Mouse (Mus musculus) liver (tissue): ENCODE data around the gene Thnsl1.
A peak's percentile ranks its signal among the peaks of the same experiment; 100 is the strongest.
"Not testable (repeated sequence)": the region's sequence is repeated elsewhere in the genome, so short reads cannot be mapped to it uniquely, and the experiment has no call there.

Experiments
- DNase-seq: peaks from one replicate; pipeline ENCODE4 v3.0.0-alpha.2; 2020; ENCODE audit warnings: mixed read lengths

The Thnsl1 gene

DNA sequence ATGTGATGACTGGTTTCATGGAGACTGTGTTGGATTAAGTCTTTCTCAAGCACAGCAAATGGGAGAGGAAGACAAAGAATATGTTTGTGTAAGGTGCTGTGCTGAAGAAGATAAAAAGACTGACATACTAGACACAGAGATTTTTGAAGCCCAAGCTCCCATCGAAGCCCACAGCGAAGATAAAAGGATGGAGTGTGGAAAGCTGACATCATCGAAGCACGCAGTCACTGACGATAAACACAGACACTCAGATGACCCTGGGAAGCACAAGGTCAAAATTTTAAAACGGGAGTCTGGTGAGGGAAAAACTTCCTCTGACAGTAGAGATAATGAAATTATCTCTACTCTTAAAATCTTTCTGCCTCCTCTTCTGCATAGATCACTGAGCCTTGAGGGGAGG lies 38.6 kb downstream of the Thnsl1 start:
- DNase-seq, result not testable (repeated sequence)

DNA sequence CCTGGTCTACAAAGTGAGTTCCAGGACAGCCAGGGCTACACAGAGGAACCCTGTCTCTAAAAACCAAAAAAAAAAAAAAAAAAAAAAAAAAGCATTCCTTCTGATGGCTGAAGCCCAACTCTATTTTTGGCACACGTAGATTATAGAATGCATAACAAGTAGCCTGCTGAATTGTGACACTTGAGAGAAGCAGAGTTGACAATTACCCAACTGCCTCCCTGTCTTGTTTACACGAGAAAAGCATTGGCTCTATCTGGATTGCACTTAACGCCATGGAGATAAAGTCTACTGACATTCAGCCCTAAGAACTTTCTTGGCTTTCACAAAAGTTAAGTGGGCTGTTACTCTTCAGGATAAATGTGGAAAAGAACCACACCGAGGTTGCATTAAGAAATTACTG lies 39.5 kb downstream of the Thnsl1 start:
- no peak for DNase-seq

GRCm38 (mm10) chr2:21245477-21246102 lies 40.1 kb downstream of the Thnsl1 start:
- peak; percentile 49 for DNase-seq

- DNase-seq, result no peak
These were observed 48.1 kb downstream of the Thnsl1 start for GRCm38 (mm10) chr2:21253644-21254043.

DNA sequence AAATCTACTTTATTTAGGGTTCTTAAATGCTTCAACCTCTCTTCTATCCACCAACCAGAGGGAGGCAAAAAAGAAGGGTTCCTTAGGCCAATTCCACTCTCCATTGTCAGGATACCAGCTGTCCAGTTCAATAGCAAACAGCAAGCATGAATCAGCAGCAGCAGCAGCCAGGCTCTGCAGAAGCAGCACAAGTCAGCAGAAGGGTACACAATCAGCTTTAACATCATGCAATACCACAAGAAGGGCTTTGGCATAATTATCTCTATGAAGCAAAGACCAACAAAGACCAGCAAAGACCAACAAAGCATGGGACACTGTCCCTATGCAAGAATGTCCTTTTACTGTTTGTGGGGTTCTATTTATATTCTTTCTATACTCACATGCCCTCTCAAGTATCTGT lies 48.8 kb downstream of the Thnsl1 start:
- no peak for DNase-seq

- DNase-seq, result no peak
These were observed 52.8 kb downstream of the Thnsl1 start for GRCm38 (mm10) chr2:21258281-21258680.

DNA sequence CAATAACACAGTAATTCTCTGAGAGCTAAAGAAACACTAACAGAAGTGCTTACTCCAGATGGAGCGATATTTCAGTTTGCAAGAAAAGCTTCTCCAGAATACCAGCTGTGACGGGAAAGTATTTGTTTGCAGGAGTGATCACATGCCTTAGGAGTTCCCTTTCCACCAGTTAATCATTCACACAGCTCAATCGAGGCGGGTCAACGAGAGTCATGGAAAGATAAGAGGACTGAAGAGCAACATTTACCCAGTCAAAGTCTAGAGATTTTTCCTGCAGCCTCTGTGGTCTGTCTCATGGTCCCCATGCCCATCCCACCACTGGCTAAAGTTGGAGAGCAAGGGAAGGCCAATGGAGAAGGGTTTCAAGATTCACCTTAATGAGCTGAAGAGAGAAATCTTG lies 53.6 kb downstream of the Thnsl1 start:
- DNase-seq, result peak; percentile 23

GRCm38 (mm10) chr2:21260060-21260459 lies 54.5 kb downstream of the Thnsl1 start:
- DNase-seq, result no peak

GRCm38 (mm10) chr2:21261370-21262006 lies 56.0 kb downstream of the Thnsl1 start:
- peak; percentile 66 for DNase-seq

- no peak for DNase-seq
These were observed 58.5 kb downstream of the Thnsl1 start for GRCm38 (mm10) chr2:21264031-21264430.
